Comparison of ENCODE assay signal across 25 mouse cellular contexts in genomic region chr1:155242488-155242745, GRCm38 (mm10). TPM values are rescaled to one million over a fixed set of nuclear protein-coding genes. Genes with fewer than 3 reads are reported as not detected.
DNase-seq lines count a peak whose midpoint lies in the region; ATAC-seq and TF ChIP-seq lines count a peak whose summit lies in the region.
"Had no signal": no experiment of that assay in that cellular context is flagged by ENCODE, and none has a peak within 500 bp of the region (broad histone marks: within the 10 kb centered on the region; RNA-seq: fewer than 3 reads in every experiment).

No protein-coding gene starts in this region.

- peaks cover 68% of the 10 kb centered on the region for H3K4me1 ChIP-seq in heart, embryonic 10.5 days
- H3K4me1 ChIP-seq in heart, embryonic 14.5 days (ENCODE audit: control insufficient read depth in 2 of 2, insufficient read depth in 2 of 2, low read length in 2 of 2), result peaks cover 26 to 43% of the 10 kb centered on the region in 2 experiments
- H3K4me1 ChIP-seq in heart, postnatal 0 days (ENCODE audit: control insufficient read depth, insufficient read depth), result peaks cover 44% of the 10 kb centered on the region
- H3K4me1 ChIP-seq in kidney, postnatal 0 days (replicated peaks; ENCODE audit: insufficient read depth, low read length), result peaks cover 32% of the 10 kb centered on the region

- no peak for ATAC-seq in heart, embryonic 14.5 days (ENCODE audit: insufficient number of reproducible peaks, insufficient read depth, low FRiP score, low read depth)
- no peak for ATAC-seq in heart, postnatal 0 days (ENCODE audit: insufficient read depth, low read depth)
- no peak for ATAC-seq in kidney, postnatal 0 days (replicated peaks; ENCODE audit: low FRiP score, low read depth)
- ATAC-seq: activated CD4-positive, CD25-positive, alpha-beta regulatory T cell, adult 4 months; forebrain, embryonic 15.5 days; hindbrain, postnatal 0 days; inflammation-experienced regulatory T-cells, adult 6 months; intestine, embryonic 16.5 days had no signal

- H3K27me3 ChIP-seq in heart, embryonic 10.5 days (ENCODE audit: insufficient read depth, poor library complexity, severe bottlenecking), result no peaks in the 10 kb centered on the region
- H3K27me3 ChIP-seq in heart, embryonic 14.5 days (ENCODE audit: control insufficient read depth, insufficient read depth, low read length), result no peaks in the 10 kb centered on the region
- no peaks in the 10 kb centered on the region for H3K27me3 ChIP-seq in heart, postnatal 0 days (ENCODE audit: control insufficient read depth, insufficient read depth, low read length)
- no peaks in the 10 kb centered on the region for H3K27me3 ChIP-seq in kidney, postnatal 0 days (ENCODE audit: insufficient read depth, low read length)
- H3K27me3 ChIP-seq: heart, embryonic 12.5 days had no signal

- WGBS in heart, embryonic 10.5 days, result 69% methylated on average over 1 of the region's 1 CpGs
- 62% methylated on average over 1 of the region's 1 CpGs for WGBS in heart, embryonic 14.5 days
- WGBS in heart, postnatal 0 days, result 55% methylated on average over 1 of the region's 1 CpGs
- WGBS in kidney, postnatal 0 days, result 33% methylated on average over 1 of the region's 1 CpGs

- no peaks in the 10 kb centered on the region for H3K9me3 ChIP-seq in heart, embryonic 10.5 days
- no peaks in the 10 kb centered on the region for H3K9me3 ChIP-seq in heart, embryonic 14.5 days (ENCODE audit: control insufficient read depth, low read length)
- no peaks in the 10 kb centered on the region for H3K9me3 ChIP-seq in heart, postnatal 0 days (replicated peaks; ENCODE audit: control insufficient read depth, low read length)
- H3K9me3 ChIP-seq in kidney, postnatal 0 days (replicated peaks; ENCODE audit: low read length), result no peaks in the 10 kb centered on the region
- H3K9me3 ChIP-seq: embryonic facial prominence, embryonic 10.5 days; embryonic facial prominence, embryonic 13.5 days; forebrain, embryonic 12.5 days; forebrain, embryonic 15.5 days; heart, embryonic 12.5 days had no signal

- H3K4me3 ChIP-seq in heart, embryonic 10.5 days, result no peak overlapping the region
- H3K4me3 ChIP-seq in heart, embryonic 14.5 days (ENCODE audit: control insufficient read depth in 1 of 2, insufficient read depth in 1 of 2, low read depth in 1 of 2, low read length in 2 of 2), result no peak overlapping the region
- H3K4me3 ChIP-seq in heart, postnatal 0 days (ENCODE audit: low read depth, low read length), result no peak overlapping the region
- no peak overlapping the region for H3K4me3 ChIP-seq in kidney, postnatal 0 days (replicated peaks; ENCODE audit: low read depth, low read length)
- H3K4me3 ChIP-seq: embryonic facial prominence, embryonic 10.5 days; erythroblast, embryonic 14.5 days; forebrain, embryonic 12.5 days; forebrain, embryonic 15.5 days; heart, embryonic 12.5 days had no signal

- H3K9ac ChIP-seq in heart, embryonic 14.5 days (ENCODE audit: low read length), result peak overlapping the region; percentile 42; the same call in 1 of the 2 replicates
- no peak overlapping the region for H3K9ac ChIP-seq in heart, postnatal 0 days (replicated peaks; ENCODE audit: low read depth, low read length)
- no peak overlapping the region for H3K9ac ChIP-seq in kidney, postnatal 0 days (ENCODE audit: low read depth, low read length)
- H3K9ac ChIP-seq: embryonic facial prominence, embryonic 13.5 days; forebrain, embryonic 12.5 days; forebrain, embryonic 15.5 days; heart, embryonic 12.5 days; hindbrain, embryonic 14.5 days had no signal

- intact Hi-C loops in heart, postnatal 25 days (cut with DNase I), result no loop called here

- peak; percentile 84 for DNase-seq in heart, adult 11 months
- DNase-seq in heart, embryonic 10.5 days (ENCODE audit: low spot score), result no peak
- DNase-seq in heart, adult 8-10 months (ENCODE audit: low spot score), result no peak
- peak; percentile 5 for DNase-seq in heart, postnatal 0 days (ENCODE audit: low spot score)
- DNase-seq in heart, postnatal 25 days (ENCODE audit: low spot score), result no peak
- no peak for DNase-seq in kidney, postnatal 0 days (ENCODE audit: low spot score)
- DNase-seq in kidney, adult 11 months, result no peak
- DNase-seq: adrenal gland, adult 8-10 months; adrenal gland, postnatal 25 days; cerebellum, adult 11-12 months; cerebellum, adult 8-10 months; cerebellum, postnatal 36 days; embryo, embryonic 11 days had no signal

- peaks cover 39% of the 10 kb centered on the region for H3K36me3 ChIP-seq in heart, embryonic 10.5 days
- H3K36me3 ChIP-seq in heart, embryonic 14.5 days (ENCODE audit: control insufficient read depth, insufficient read depth, low read length), result peaks cover 46% of the 10 kb centered on the region
- H3K36me3 ChIP-seq in heart, postnatal 0 days (replicated peaks; ENCODE audit: control insufficient read depth, insufficient read depth, low read length), result peaks cover 30% of the 10 kb centered on the region
- H3K36me3 ChIP-seq in kidney, postnatal 0 days (ENCODE audit: insufficient read depth, low read length), result peaks cover 15% of the 10 kb centered on the region; the same call in 1 of the 2 replicates
- H3K36me3 ChIP-seq: forebrain, embryonic 15.5 days had no signal

- H3K27ac ChIP-seq in heart, embryonic 10.5 days, result no peak overlapping the region
- H3K27ac ChIP-seq in heart, embryonic 14.5 days (replicated peaks in 1 of 2; ENCODE audit: control insufficient read depth in 1 of 2, insufficient read depth in 1 of 2, low read depth in 2 of 2, low read length in 2 of 2), result no peak overlapping the region
- H3K27ac ChIP-seq in heart, postnatal 0 days (ENCODE audit: low read depth), result peak overlapping the region; percentile 53
- H3K27ac ChIP-seq in kidney, postnatal 0 days, result 0 out of 2 replicates have a peak overlapping the region, but pooled peaks have one; percentile 15
- H3K27ac ChIP-seq: embryonic facial prominence, embryonic 10.5 days; embryonic facial prominence, embryonic 13.5 days; forebrain, embryonic 12.5 days; forebrain, embryonic 15.5 days; hindbrain, embryonic 14.5 days; hindbrain, postnatal 0 days had no signal

- TF ChIP-seq EP300 in heart, postnatal 0 days (IDR thresholded peaks at IDR 0.05; ENCODE audit: low read depth), result no peak

- peak overlapping the region; percentile 81 for H3K4me2 ChIP-seq in heart, embryonic 14.5 days (ENCODE audit: low read length)
- H3K4me2 ChIP-seq in heart, postnatal 0 days (ENCODE audit: low read depth, low read length), result peak overlapping the region; percentile 14; the same call in 1 of the 2 replicates
- H3K4me2 ChIP-seq in kidney, postnatal 0 days (ENCODE audit: low read length), result no peak overlapping the region
- H3K4me2 ChIP-seq: forebrain, embryonic 12.5 days; forebrain, embryonic 15.5 days; hindbrain, embryonic 14.5 days had no signal

- TF ChIP-seq CTCF in heart, postnatal 0 days (IDR thresholded peaks at IDR 0.05; ENCODE audit: low read depth), result no peak
- no peak for TF ChIP-seq CTCF in kidney, postnatal 0 days (IDR thresholded peaks at IDR 0.05; ENCODE audit: low read depth)

RNA-seq across cellular contexts. Expression of gene BC034090, which starts 1.8 kb away (rescaled TPM):
- polyA plus RNA-seq in heart, embryonic 10.5 days (2016; fragmentation: Nextera tagmentation; extraction: Ambion mirVana), result 6.0 and 6.5 TPM in 2 replicates
- 6.9 and 7.2 TPM in 2 replicates for polyA plus RNA-seq in heart, embryonic 14.5 days (2014; fragmentation: Nextera tagmentation; extraction: Ambion mirVana)
- total RNA-seq in heart, adult 8-10 months (2022), result 10 to 100 TPM; 33.0 to 42.1 (median 39.3) TPM
- 45.1 and 82.1 TPM in 2 replicates for total RNA-seq in heart, postnatal 0 days (2014; rRNA removed; ENCODE audit: low replicate concordance)
- polyA plus RNA-seq in heart, postnatal 0 days (2015; fragmentation: Nextera tagmentation; extraction: Ambion mirVana), result 9.5 and 9.7 TPM in 2 replicates
- 10 to 100 TPM; 38.0 to 41.4 TPM for total RNA-seq in heart, postnatal 25 days (2021)
- polyA plus RNA-seq in kidney, postnatal 0 days (2015; fragmentation: Nextera tagmentation; extraction: Ambion mirVana), result 9.9 and 10.2 TPM in 2 replicates
- polyA plus RNA-seq: erythroblast, embryonic 14.5 days had no signal

Comparison
In these comparisons a context has a peak if more than half of its experiments do, and no peak if none do; other contexts are left out.
1. DNase-seq: peak in heart, adult 11 months (single experiment) and heart, postnatal 0 days (single experiment); none in heart, embryonic 10.5 days (single experiment), heart, adult 8-10 months (single experiment), heart, postnatal 25 days (single experiment), kidney, postnatal 0 days (single experiment) and kidney, adult 11 months (single experiment).
2. H3K27ac ChIP-seq: peak in heart, postnatal 0 days (single experiment) and kidney, postnatal 0 days (single experiment); none in heart, embryonic 10.5 days (single experiment) and heart, embryonic 14.5 days (0 of 2).